Mouse (Mus musculus) heart, postnatal 14 days (tissue): ENCODE results near the gene Fgf23. TPM values are rescaled to one million over a fixed set of nuclear protein-coding genes. Genes with fewer than 3 reads are reported as not detected.

ENCODE experiments used
- DNase-seq, 2 experiments: peaks; one replicate each; pipeline ENCODE4 v3.0.0; 2021 to 2022
- intact Hi-C: fragments of 180-260 bp; cut with DNase I; formaldehyde crosslinking; loops from one replicate; pipeline ENCODE4 v1.15.1; 2025
- total RNA-seq, 2 experiments: library from RNA; stranded (reverse); gene quantifications; 2 replicates each; pipeline ENCODE4 v1.2.3; 2021

Fgf23 gene
- total RNA-seq, 2 experiments from 2014 or later, result not detected

DNA sequence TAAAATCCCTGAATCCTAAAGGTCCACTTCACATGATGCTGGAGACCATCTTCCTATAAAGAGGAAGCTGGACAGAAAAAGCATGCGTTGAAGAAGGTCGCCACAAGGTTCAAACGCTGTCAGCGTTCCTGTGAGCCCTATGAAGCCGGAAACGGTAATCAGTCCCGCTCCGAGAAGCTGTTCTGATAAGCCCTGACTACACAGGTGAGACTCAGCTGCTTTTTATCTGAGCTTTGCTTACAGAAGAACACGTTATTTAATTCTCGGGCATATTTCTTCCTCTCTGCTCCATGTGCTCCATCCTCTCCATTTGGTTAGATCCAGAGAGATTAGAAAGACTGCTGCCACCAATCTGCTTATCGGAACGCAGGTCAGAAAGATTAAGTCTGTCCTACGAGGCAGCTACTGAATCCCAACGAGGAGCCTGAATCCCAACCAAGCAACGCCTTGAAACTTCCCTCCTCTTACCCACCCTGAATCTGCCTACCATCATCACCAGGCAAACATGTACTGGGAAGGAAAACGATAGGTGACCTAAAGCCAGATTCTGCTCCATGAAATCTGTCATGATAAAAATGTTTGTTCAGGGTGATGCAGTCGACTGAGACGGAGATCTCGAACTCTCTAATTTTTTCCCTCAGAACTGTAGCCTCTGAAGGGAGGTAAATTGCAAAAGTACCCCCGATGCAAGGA is 35.8 kb downstream of the Fgf23 start:
- no peak for DNase-seq
- intact Hi-C loops, result loop anchor here (5.0 to 10.0 kb wide), 2 partner anchors 161 to 264 kb away; partner anchors contain the start of gene Ndufa9

DNA sequence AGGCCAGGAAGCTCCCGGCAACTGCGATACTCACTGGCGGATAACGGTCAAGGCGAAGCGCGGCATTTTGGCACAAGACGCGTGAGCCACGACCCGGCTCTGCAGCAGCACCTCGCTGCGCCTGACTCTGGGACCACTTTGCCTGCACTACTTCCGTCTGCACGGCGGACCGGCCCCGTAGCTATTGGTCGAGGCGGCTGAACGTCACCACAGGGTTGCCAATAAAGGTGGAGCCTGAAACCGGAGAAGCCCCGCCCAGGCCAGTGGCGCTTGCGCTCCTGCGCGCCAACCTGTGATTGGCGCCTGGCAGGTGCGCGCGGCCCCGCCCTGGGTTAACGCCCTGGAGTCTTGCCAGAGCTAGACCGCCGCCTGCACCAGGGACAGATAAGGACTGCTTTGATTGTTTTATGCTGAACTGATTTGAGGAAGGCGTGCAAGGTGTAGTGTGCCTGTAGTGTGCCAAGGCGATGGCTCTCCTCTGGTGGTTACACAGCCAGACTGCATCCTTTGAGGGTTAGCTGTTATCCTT is 36.8 kb downstream of the Fgf23 start, which contains the start of gene Tigar:
Gene Tigar, minus strand, starts transcription at position 156 of the 529 bp plus-strand sequence.
- peak; percentile 90 to 93 for DNase-seq
- intact Hi-C loops, result loop anchor here (5.0 to 10.0 kb wide), 2 partner anchors 162 to 265 kb away; partner anchors contain the start of gene Ndufa9

DNA sequence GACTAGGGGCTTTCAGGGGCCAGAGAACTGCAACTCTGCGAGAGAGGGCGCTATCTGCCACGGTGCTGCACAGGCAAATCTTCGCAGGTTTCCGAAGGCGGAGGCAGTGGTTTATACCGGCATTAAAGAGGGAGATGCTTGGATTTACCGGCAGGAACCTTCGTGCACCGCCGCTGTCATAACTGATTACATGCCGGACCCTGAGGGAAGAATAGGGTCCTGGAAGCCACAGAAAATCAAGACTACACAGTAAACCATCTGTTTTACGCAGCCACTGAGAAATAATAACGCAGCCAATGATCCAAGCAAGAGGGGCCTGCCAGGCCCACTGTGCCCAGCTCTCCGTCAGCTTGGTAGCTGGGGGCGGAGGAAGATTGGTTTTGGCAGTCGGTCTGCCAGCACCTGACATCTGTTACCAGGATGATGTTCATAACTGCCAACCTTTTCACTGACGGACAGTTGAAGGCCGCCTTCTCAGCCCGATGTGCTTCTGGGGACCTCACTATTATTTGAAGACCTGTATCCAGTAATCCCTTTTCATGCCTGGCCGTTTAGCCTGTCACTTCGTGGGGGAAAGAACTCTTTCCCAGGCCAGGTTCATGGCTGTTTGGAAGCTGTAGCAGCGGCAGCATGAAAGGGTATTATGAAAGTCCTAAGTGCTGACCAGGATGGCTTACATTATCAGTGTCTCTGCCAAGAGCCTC is 42.2 kb downstream of the Fgf23 start:
- DNase-seq, result no peak
- intact Hi-C loops, result no loop called here

- intact Hi-C loops, result no loop called here
- DNase-seq, result peak in 1 of 2 experiments; percentile 34
These were observed 49.6 kb downstream of the Fgf23 start for GRCm38 (mm10) chr6:127122221-127122806.

DNA sequence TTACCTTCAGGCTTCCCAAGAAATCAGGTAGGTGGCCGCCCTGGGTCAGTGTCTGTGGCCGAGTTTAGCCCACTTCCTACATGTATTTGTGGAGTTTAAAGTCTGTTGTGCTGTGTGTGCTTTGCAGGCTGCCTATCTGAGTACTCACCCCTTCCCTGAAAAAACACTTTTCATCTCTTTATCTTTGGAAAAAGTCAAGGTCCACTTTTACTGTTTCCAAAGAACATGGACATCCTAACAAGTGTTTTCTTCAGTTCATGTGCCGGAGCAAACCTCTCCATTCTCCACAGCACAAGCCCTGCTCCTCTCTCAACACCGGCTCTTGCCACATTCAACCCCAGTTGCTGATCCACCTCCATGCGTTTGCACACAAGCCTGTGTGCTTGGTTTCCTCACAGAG is 50.3 kb downstream of the Fgf23 start:
- intact Hi-C loops, result no loop called here
- DNase-seq, result no peak

DNA sequence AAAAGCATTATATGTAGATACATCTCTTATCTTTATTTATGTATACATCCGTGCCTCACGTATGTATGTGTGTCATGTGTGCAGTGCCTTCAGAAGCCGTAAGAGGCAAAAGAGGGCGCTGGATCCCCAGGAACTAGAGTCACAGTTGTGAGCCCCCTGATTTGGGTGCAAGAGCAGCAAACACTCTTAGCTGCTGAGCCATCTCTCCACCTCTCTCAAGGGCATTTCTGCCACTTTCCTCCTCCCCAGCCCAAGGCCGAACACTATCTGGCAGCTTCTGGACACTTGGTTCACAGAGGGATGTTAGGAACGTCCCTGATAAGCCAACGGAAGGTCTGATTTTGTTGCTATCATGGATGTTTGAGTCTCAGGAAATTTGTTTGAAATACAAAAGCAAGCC is 50.8 kb downstream of the Fgf23 start:
- no peak for DNase-seq
- intact Hi-C loops, result no loop called here

DNA sequence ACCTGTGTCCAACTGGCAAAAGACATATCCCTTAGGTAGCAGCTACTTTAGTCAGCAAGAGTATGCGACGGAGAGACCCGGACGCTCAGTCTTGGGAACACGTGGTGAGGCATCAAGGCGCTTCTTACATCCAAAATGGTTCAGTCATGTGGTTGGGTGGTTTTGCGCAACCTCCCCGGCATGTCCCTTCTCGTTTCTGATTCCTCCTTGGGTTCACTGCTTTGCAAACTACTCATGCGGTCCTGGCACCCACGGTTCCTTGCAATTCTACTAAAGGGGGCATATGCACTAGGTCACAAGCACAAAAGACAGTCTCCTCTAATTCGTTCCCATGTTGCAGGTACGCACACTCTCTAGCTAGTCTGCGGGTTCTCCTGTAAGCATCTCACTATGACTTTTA is 57.0 kb downstream of the Fgf23 start:
- no peak for DNase-seq
- intact Hi-C loops, result no loop called here

GRCm38 (mm10) chr6:127130377-127130776 is 57.7 kb downstream of the Fgf23 start:
- DNase-seq, result no peak
- intact Hi-C loops, result no loop called here

Other genes starting within 250 kb of the Fgf23 start
- gene Ndufa9, start 223.8 kb upstream of the Fgf23 start, total RNA-seq, result 100 to 1,000 TPM; 670 to 671 TPM
- not detected for gene Akap3, start 219.8 kb upstream of the Fgf23 start, total RNA-seq
- gene Dyrk4, start 151.1 kb upstream of the Fgf23 start, total RNA-seq, result not detected
- gene Rad51ap1, start 133.3 kb upstream of the Fgf23 start, total RNA-seq, result 1 to 10 TPM; 3.7 to 4.2 TPM
- gene D6Wsu163e, start 132.9 kb upstream of the Fgf23 start, total RNA-seq, result 10 to 100 TPM; 12.2 to 14.3 TPM
- gene Fgf6, start 57.3 kb upstream of the Fgf23 start, total RNA-seq, result under 1 TPM; 0.05 to 0.12 TPM
- 10 to 100 TPM; 38.0 to 44.5 TPM for gene Tigar, start 36.7 kb downstream of the Fgf23 start, total RNA-seq
- gene Ccnd2, start 79.3 kb downstream of the Fgf23 start, total RNA-seq, result 100 to 1,000 TPM; 167 to 186 TPM